Comparison of ENCODE assay signal across 39 mouse cellular contexts in the genomic region with DNA sequence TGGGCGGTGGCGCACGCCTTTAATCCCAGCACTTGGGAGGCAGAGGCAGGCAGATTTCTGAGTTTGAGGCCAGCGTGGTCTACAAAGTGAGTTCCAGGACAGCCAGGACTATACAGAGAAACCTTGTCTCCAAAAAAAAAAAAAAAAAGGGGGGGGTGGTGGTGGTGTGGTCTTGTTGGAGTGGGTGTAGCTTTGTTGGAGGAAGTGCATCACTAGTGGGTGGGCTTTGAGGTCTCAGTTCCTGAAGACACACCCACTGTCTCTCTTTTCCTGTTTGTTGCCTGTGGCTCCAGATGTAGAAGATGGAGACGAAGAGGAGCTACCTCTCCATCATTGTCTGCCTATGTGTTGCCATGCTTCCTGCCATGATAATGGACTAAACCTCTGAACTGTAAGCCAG. TPM values are rescaled to one million over a fixed set of nuclear protein-coding genes. Genes with fewer than 3 reads are reported as not detected.
"Had no signal": no experiment of that assay in that cellular context is flagged by ENCODE, and none has a peak within 500 bp of the region (broad histone marks: within the 10 kb centered on the region; RNA-seq: fewer than 3 reads in every experiment).

No protein-coding gene starts in this region.

RNA-seq across cellular contexts. Expression of gene Sept14, which starts 23.2 kb away (rescaled TPM):
- total RNA-seq: heart, postnatal 10 days; heart, postnatal 14 days; heart, postnatal 25 days; heart, postnatal 36 days; heart, postnatal 4 days; hematopoietic stem cell, adult 5-6 weeks; hindbrain, postnatal 0 days; layer of hippocampus, adult 18-20 months; layer of hippocampus, adult 2 months; layer of hippocampus, adult 8-10 months; layer of hippocampus, postnatal 10 days; layer of hippocampus, postnatal 14 days; layer of hippocampus, postnatal 25 days; layer of hippocampus, postnatal 36 days; left cerebral cortex, adult 18-20 months; left cerebral cortex, adult 2 months; left cerebral cortex, adult 8-10 months had no signal
- polyA plus RNA-seq: heart, embryonic 13.5 days; heart, embryonic 14.5 days; heart, embryonic 15.5 days; heart, embryonic 16.5 days; heart, postnatal 0 days; hindbrain, embryonic 10.5 days; hindbrain, embryonic 11.5 days; hindbrain, embryonic 12.5 days; hindbrain, embryonic 13.5 days; hindbrain, embryonic 14.5 days; hindbrain, embryonic 15.5 days; hindbrain, embryonic 16.5 days; hindbrain, postnatal 0 days; inflammation-experienced regulatory T-cells, adult 6 months; intestine, embryonic 14.5 days; intestine, embryonic 15.5 days; intestine, embryonic 16.5 days; intestine, postnatal 0 days; kidney, adult 2 months; kidney, embryonic 14.5 days; kidney, embryonic 15.5 days; kidney, embryonic 16.5 days; large intestine, adult 2 months had no signal
